Mouse (Mus musculus) WW6 (cell line): ENCODE data around the gene Acsl5.

Experiments
- DNase-seq: peaks from one replicate; pipeline ENCODE4 v3.0.0-alpha.2; 2013; ENCODE audit warnings: low read depth, low spot score

Gene Acsl5

GRCm38 (mm10) chr19:55239766-55240426, 11.8 kb upstream of the Acsl5 start:
- DNase-seq, result no peak

DNA sequence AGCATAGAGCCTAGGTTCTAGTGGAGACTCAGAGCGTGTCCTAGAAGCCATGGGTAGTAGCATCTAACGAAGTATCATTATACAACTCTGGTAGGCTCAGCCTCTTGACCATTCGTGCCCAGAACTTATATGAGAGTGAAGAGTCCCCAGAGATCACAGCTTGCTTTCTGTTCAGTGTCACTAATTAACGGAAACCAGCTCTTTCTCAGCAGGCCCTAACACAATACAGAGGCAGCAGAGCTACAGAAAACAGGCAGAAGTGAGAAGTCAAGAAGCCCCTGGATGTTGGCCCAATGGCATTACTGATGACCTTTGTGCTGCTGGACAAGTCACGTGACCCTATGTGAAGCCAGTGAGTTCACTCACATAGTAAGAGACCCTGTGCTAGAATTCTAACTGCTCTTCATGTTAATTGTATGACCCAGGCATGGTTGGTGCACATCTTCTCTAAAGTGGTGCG, 10.5 kb upstream of the Acsl5 start, which contains the start of gene Gucy2g:
Gene Gucy2g (minus strand): TSS at position 51 of the 460 bp plus-strand sequence.
- no peak for DNase-seq

DNA sequence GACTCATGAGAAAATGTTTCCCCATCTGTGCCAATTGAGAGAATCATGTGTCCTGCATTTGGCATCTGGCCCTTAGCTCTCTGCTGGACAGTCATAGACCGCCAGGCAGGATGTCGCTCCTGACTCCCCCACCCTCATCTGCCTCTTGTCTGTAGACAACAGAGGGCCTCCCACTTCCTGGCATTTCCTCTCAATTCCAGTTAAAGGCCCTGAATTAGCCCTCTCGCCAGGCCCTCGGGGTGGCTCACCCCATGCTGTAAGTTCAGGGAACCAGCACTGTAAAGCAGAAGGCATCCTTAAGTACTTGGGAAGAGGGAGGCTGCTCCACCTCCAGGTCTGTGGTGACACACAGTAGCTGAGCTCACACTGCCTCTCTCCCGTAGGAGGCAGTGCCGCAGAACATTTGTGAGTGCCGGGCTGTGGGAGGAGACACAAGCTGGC, 6.9 kb upstream of the Acsl5 start:
- no peak for DNase-seq

GRCm38 (mm10) chr19:55247563-55247962, 4.2 kb upstream of the Acsl5 start:
- no peak for DNase-seq

- DNase-seq, result no peak
These were observed 3.7 kb upstream of the Acsl5 start for GRCm38 (mm10) chr19:55247991-55248520.

DNA sequence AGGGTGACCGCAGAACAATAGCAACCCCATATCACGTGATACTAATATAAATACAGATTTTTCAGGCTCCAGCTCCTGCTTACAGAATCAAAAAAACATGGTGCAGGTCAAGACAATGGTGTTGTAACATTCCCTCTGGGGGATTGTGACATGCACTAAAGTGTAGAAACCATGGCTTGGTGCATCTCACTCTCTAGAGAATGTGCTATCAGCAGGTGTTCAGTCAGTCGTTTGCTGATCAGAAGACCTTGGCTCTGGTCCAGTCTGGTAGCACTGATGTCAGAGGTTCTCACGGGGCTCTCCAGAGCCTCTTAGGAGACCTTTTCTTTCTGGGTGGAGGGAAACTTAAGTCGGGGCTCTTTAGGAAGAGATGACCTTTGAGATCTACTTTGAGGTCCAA, 1.3 kb upstream of the Acsl5 start:
- DNase-seq, result no peak

DNA sequence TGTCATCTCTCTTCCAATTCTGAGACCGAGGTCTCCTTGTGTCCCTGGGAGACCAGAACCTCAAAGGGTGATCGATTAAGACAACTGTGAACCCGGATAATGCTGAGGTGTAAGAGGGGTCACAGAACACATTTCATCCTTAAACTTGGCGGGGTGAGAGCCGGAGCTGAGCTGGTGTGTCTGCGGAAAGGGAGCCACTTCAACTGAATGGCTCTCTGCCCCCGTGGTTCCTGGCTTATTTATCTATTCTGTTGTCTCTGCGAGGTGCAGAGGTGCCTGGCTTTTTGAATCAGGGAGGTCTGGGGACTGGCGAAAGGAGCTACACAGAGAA, 1.5 kb downstream of the Acsl5 start:
- no peak for DNase-seq

DNA sequence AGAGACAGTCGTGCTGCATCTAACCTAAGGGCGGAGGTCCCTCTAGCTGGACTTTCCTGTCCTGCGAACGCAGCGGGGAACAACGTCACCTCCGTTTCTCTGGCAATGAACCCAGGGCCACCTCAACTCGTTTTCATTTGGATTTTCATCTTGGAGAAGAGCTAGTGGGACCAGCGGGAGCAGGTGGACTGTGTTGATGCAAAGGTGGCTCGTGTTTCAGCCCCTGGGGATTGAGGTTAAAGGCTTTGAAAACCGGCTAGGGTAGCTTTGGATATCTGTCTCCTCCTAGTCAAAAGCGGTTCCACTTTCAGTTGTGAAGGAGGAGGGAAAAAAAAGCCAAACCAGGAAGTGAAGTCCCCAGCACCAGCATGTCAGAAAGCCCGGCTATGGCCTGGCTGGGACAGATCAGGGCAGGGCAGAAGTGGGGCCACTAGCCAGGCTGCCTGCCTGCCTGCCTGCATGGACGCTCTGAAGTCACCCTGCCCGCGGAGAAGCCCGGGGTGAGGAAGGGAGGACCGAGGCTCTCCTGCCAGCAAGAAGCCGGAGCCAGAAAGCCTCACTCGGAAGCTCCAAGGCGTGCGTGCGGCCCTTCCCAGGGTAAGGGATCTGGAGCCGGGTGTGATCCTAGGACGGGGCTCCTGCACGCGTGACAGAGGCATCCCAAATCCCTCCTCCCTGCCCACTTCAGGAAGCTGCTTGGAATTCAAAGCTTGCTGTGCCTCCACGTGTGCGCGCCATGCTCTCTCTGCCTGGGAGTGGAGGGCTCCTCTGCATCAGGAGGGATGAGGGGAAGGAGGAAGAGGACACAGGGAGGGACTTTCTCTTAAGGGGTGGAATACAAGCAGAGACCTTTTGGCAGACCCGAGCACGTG, 2.1 kb downstream of the Acsl5 start:
- no peak for DNase-seq

DNA sequence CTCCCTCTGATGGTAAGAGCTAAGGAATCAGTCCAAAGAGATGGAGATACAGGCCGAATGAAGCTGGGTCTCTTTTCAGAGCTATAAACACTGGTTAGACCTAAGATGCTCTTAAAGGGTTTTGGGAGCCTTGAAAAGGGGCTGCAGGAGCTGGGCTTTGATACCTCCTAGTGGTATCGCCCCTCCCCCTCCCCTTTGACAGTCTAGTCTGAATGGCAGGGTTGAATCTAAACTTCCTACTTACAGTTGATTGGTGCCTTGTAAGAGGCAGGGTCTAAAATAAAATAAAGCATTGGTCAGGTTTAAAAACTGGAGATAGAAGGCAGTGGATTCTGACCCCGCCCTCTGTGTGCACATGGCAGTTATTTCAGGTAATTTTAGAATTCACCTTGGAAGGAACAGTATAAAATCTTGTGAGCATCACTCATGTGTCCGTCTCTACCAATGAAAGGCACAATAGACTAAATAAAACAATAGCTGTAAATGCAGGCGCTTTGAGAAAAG, 2.8 kb downstream of the Acsl5 start:
- DNase-seq, result no peak

DNA sequence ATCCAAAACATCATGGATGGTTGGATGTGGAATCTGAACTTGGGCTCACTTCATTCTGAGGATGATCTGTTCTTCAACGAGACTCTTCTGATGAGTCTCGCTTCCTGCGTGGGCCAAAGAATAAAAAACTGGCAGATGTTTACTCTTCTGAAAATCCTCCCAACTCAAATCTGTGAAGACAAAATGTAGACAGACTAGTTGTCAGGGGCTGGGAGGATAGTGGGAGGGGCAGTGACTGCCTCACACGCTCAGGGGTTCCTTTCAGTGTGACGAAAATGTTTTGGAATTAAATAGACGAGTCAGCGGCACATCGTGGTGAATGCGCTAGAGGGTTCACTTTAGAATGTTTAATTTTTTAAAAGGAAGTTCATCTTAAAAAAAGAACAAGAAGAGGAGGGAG, 4.4 kb downstream of the Acsl5 start:
- DNase-seq, result no peak

DNA sequence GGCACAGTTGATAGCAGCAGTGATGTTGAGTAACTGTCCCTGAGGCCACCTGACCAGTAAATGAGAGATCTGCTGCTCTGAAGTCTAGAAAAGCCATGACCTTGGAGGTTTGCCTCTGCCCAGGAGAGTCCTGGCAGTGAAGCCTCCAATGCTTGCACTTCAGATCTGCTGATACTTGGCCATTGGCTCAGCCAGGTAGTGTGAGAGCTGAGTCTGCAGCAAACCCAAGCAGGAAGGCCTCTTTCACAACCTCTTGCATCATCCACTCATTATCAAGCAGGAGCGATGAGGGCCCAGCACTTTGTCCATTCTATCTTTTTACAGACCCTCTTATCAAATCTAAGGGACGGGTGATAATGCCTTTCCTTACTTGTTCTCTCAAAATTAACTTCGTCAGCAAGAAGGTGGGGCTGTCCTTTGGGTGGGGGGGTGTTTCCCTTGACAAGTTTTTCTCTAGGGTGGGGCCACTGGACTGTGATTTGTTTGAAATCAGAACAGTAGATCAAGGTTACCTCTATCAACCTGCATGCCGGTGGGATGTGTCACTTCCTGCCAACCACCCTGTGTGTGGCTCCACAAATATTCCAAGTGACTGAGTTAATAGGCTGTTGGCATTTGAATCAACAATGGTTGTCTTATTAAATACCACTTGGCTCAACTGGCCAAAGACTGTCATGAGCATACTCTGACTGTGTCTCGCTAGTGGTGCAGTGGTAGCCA, 6.1 kb downstream of the Acsl5 start:
- DNase-seq, result no peak

DNA sequence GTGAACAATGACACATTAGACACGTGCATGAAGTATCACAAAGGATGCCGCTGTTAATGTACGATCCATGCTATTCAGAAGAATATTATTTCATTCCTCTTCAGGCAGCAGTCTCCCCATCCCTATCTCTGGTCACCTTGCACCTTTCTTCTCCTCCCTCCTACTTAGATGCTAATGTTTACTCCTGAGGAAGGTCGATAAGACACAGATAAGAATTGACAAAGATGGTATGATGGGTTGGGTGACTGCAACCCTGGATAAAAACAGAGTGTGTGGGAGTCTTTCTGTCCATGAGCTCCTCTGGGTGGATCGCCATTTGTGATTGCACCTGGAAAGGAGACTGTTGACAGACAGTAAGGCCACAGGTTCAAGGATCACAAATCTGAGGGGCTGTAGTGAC, 6.8 kb downstream of the Acsl5 start:
- no peak for DNase-seq

DNA sequence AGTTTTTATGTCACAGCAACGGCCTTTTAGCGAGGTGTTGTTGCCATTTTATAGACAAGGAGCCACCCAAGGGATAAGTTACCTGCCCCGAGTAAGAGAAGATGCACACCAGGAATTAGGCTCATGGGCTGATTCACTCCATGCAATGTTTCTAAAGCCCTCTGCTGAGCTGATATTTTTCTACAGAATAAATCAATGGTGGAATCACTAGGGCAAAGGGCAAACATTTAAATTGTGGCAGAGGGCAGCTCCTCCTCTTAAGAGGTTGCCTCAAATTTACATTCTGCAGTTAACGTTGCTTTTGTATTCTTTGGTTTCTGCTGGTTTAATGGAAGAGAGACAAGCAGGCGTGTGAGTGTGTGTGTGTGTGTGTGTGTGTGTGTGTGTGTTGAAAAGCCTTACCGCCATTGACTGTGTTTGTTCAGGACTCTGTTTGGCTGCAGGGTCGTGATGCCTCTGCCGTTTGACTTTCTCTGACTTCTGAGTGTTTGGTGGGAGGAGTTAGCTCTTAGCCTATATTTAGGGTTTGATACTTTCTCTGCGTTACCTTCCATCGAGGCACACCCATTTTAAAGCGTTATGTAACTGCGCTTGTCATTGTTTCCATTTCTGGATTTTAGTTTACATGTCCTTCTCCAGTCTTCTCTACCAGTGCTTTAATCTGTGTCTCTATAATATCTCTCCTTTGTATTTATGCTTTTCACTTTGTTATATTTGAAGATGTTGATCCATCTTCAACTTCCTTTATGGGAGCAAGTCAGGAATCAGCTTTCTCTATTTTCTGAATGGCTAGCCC, 8.8 kb downstream of the Acsl5 start:
- DNase-seq, result no peak

DNA sequence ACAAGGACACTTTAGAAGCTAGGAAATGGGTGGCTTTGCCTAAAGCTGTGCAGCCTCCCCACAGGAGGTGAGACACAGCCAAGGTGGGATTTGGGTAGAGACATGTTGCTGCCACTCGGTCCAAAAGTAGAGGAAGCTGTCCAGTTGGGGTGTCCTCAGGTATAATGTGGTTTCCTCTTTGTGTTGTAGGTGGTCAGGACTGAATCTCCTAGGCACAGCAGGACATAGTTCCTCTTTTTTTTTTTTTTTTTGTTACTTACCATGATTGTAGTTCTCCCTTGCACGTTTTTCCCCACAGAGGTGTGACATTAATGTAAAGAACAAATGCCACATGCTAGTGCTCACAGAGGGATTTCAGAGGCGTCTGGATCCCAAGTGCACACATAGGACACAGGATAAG, 13.5 kb downstream of the Acsl5 start:
- DNase-seq, result no peak

- DNase-seq, result no peak
These were observed 15.0 kb downstream of the Acsl5 start for GRCm38 (mm10) chr19:55266786-55267185.

- DNase-seq, result no peak
These were observed 16.4 kb downstream of the Acsl5 start for GRCm38 (mm10) chr19:55268150-55268549.

- no peak for DNase-seq
These were observed 17.3 kb downstream of the Acsl5 start for GRCm38 (mm10) chr19:55269051-55269450.

DNA sequence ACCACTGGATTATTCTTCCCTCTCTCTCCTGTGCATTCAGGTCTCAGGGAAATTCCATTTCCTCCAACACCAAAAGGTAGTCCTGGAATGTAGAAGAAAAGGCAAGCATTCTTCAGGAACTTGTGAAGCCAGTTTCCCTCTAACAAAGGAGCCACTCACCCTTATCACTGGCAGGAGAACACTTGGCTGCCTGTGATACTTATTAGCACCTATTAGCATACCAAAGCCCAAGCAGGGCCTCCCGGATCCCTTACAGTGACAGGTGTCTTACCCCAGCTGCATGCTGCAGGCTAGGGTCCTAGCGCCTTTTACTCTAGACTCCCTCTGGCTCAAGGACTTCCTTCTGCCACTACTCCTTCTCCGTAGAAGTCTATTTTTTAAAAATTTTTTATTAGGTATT, 19.7 kb downstream of the Acsl5 start:
- DNase-seq, result no peak

- no peak for DNase-seq
These were observed 21.6 kb downstream of the Acsl5 start for GRCm38 (mm10) chr19:55273340-55273739.

- no peak for DNase-seq
These were observed 24.4 kb downstream of the Acsl5 start for GRCm38 (mm10) chr19:55276100-55276499.

GRCm38 (mm10) chr19:55276770-55277169, 25.0 kb downstream of the Acsl5 start:
- no peak for DNase-seq
